Mouse (Mus musculus) CH12.LX (cell line): Measurements from ENCODE around the gene L3mbtl1. TPM values are rescaled to one million over a fixed set of nuclear protein-coding genes. Genes with fewer than 3 reads are reported as not detected.

Source experiments
- DNase-seq: peaks from one replicate; pipeline ENCODE4 v3.0.0-alpha.2; 2013; ENCODE audit errors: extremely low read depth
- H3K27ac ChIP-seq: 2 replicates; pipeline ENCODE4 v1.5.1; 2012; ENCODE audit warnings: low read depth, mild to moderate bottlenecking, control low read depth, moderate library complexity; ENCODE audit not compliant: insufficient read depth
- H3K27me3 ChIP-seq: replicated peaks from 2 replicates; pipeline ENCODE3; 2012; ENCODE audit warnings: inconsistent platforms
- H3K36me3 ChIP-seq, 2 experiments: replicated peaks in 1 of 2; 2 replicates each; pipeline versions ENCODE3 to v1.6.1; 2012; ENCODE audit warnings: inconsistent platforms in 1 of 2, low read length in 1 of 2, mild to moderate bottlenecking in 1 of 2, mixed read lengths in 1 of 2, moderate library complexity in 1 of 2; ENCODE audit not compliant: control insufficient read depth in 1 of 2, insufficient read depth in 1 of 2
- H3K4me1 ChIP-seq, 2 experiments: 2 replicates each; pipeline ENCODE4 v1.6.1; 2012; ENCODE audit warnings: inconsistent platforms in 1 of 2, moderate library complexity in 1 of 2; ENCODE audit not compliant: insufficient read depth in 2 of 2, control insufficient read depth in 1 of 2
- H3K4me2 ChIP-seq: 2 replicates; pipeline ENCODE4 v1.6.1; 2012; ENCODE audit warnings: low read depth, mild to moderate bottlenecking, control low read depth; ENCODE audit not compliant: poor library complexity, insufficient read depth, severe bottlenecking
- H3K4me3 ChIP-seq, 3 experiments: fragments of 150-350 bp in 1 of 3; sonication (generic) in 1 of 3; replicated peaks in 1 of 3; 2 replicates each; pipeline versions ENCODE3 to v1.5.1; 2011 to 2012; ENCODE audit warnings: low read depth in 2 of 3, low read length in 2 of 3, mild to moderate bottlenecking in 2 of 3, moderate library complexity in 2 of 3, control low read depth in 1 of 3, improper control_type of control experiment in 1 of 3, inconsistent platforms in 1 of 3, mixed read lengths in 1 of 3; ENCODE audit not compliant: poor library complexity in 1 of 3
- H3K79me2 ChIP-seq: replicated peaks from 2 replicates; pipeline ENCODE4 v1.6.1; 2012; ENCODE audit warnings: mild to moderate bottlenecking, moderate library complexity; ENCODE audit not compliant: control insufficient read depth, poor library complexity, insufficient read depth, severe bottlenecking; ENCODE audit errors: extremely low read depth
- H3K9ac ChIP-seq: 2 replicates; pipeline ENCODE4 v1.6.1; 2012; ENCODE audit warnings: low read depth, mild to moderate bottlenecking, control low read depth, moderate library complexity; ENCODE audit not compliant: insufficient read depth
- H3K9me3 ChIP-seq: replicated peaks from 2 replicates; pipeline ENCODE3; 2012; ENCODE audit warnings: low read length, inconsistent platforms, mixed read lengths
- BHLHE40 ChIP-seq: IDR thresholded peaks from 2 replicates; pipeline ENCODE4 v1.6.1; 2011; ENCODE audit warnings: mild to moderate bottlenecking, low read depth, low read length, improper control_type of control experiment
- CHD1 ChIP-seq: IDR thresholded peaks from 2 replicates; pipeline ENCODE4 v1.6.1; 2012; ENCODE audit warnings: low read depth, low read length, improper control_type of control experiment, inconsistent platforms
- CTCF ChIP-seq, 2 experiments: IDR thresholded peaks in 1 of 2; conservative IDR thresholded peaks in 1 of 2; 2 replicates each; pipeline ENCODE4 v1.5.1; 2011 to 2012; ENCODE audit warnings: low read depth in 2 of 2, low read length in 2 of 2, improper control_type of control experiment in 1 of 2, inconsistent platforms in 1 of 2, mild to moderate bottlenecking in 1 of 2, moderate library complexity in 1 of 2
- E2F4 ChIP-seq: IDR thresholded peaks from 2 replicates; pipeline ENCODE4 v1.6.1; 2011; ENCODE audit warnings: low read depth, low read length, improper control_type of control experiment; ENCODE audit not compliant: insufficient replicate concordance
- EP300 ChIP-seq: IDR thresholded peaks from 2 replicates; pipeline ENCODE4 v1.6.1; 2011; ENCODE audit warnings: low read length, improper control_type of control experiment
- HCFC1 ChIP-seq: IDR thresholded peaks from 2 replicates; pipeline ENCODE4 v1.6.1; 2012; ENCODE audit warnings: low read depth, mild to moderate bottlenecking, inconsistent platforms, low read length, improper control_type of control experiment
- IRF4 ChIP-seq: IDR thresholded peaks from 2 replicates; pipeline ENCODE4 v1.6.1; 2014; ENCODE audit warnings: low read depth, mild to moderate bottlenecking, inconsistent platforms, low read length, improper control_type of control experiment
- JUND ChIP-seq: conservative IDR thresholded peaks from 2 replicates; pipeline ENCODE4 v1.6.1; 2011; ENCODE audit warnings: low read depth, low read length, improper control_type of control experiment
- KAT2A ChIP-seq: IDR thresholded peaks from 2 replicates; pipeline ENCODE4 v1.6.1; 2012; ENCODE audit warnings: low read length, improper control_type of control experiment, inconsistent platforms; ENCODE audit not compliant: insufficient replicate concordance
- MAX ChIP-seq: IDR thresholded peaks from 2 replicates; pipeline ENCODE4 v1.6.1; 2011; ENCODE audit warnings: low read length, improper control_type of control experiment
- MYC ChIP-seq: IDR thresholded peaks from 2 replicates; pipeline ENCODE4 v1.6.1; 2011; ENCODE audit warnings: low read depth, mild to moderate bottlenecking, improper control_type of control experiment, low read length
- NRF1 ChIP-seq: IDR thresholded peaks from 2 replicates; pipeline ENCODE4 v1.6.1; 2014; ENCODE audit warnings: low read depth, mild to moderate bottlenecking, inconsistent platforms, low read length, improper control_type of control experiment, moderate library complexity
- PAX5 ChIP-seq: IDR thresholded peaks from 2 replicates; pipeline ENCODE4 v1.6.1; 2012; ENCODE audit warnings: low read length, inconsistent platforms, mixed read lengths
- POLR2A ChIP-seq: IDR thresholded peaks from 2 replicates; pipeline ENCODE4 v1.6.1; 2011; ENCODE audit warnings: low read depth, mild to moderate bottlenecking, improper control_type of control experiment, low read length
- SIN3A ChIP-seq: IDR thresholded peaks from 2 replicates; pipeline ENCODE4 v1.6.1; 2012; ENCODE audit warnings: low read length, improper control_type of control experiment, inconsistent platforms
- TCF12 ChIP-seq: IDR thresholded peaks from 2 replicates; pipeline ENCODE4 v1.6.1; 2014; ENCODE audit warnings: low read depth, mild to moderate bottlenecking, inconsistent platforms, low read length, improper control_type of control experiment
- USF2 ChIP-seq: conservative IDR thresholded peaks from 2 replicates; pipeline ENCODE4 v1.6.1; 2011; ENCODE audit warnings: low read depth, low read length, improper control_type of control experiment
- ZC3H11A ChIP-seq: IDR thresholded peaks from 2 replicates; pipeline ENCODE4 v1.6.1; 2012; ENCODE audit warnings: low read depth, mild to moderate bottlenecking, inconsistent platforms, low read length, improper control_type of control experiment
- ZMIZ1 ChIP-seq: IDR thresholded peaks from 2 replicates; pipeline ENCODE4 v1.6.1; 2012; ENCODE audit warnings: low read depth, mild to moderate bottlenecking, inconsistent platforms, low read length, improper control_type of control experiment
- dilution Hi-C: fragments of 300-500 bp; cut with MboI; formaldehyde crosslinking; loops from 2 replicates; pipeline ENCODE4 v1.14.3; 2020; ENCODE audit warnings: low sequenced_read_pairs; ENCODE audit not compliant: extremely low pct_unique_long_range_greater_than_20kb, extremely low pct_ligation_motif_present
- in situ Hi-C: fragments of 300-500 bp; cut with MboI; formaldehyde crosslinking; loops from 3 replicates; pipeline ENCODE4 v1.14.3; 2019; ENCODE audit warnings: low sequenced_read_pairs, low pct_ligation_motif_present, low pct_unique_long_range_greater_than_20kb, mixed read lengths
- polyA plus RNA-seq: library from polyadenylated mRNA; unstranded; fragments of >175 nt; gene quantifications from 2 replicates; pipeline ENCODE4 v1.2.1, GENCODE M21; 2012; ENCODE audit warnings: low read depth; ENCODE audit not compliant: insufficient read length
- total RNA-seq, 2 experiments: library from RNA; depleted of rRNA; stranded (reverse); fragments of 300-350 nt in 1 of 2; fragments of >200 nt in 1 of 2; gene quantifications; 2 replicates each; pipeline ENCODE4 v1.2.3; 2012 to 2014

Gene L3mbtl1
- total and polyA plus RNA-seq, 3 experiments: 0.09 TPM; not detected in 2

DNA sequence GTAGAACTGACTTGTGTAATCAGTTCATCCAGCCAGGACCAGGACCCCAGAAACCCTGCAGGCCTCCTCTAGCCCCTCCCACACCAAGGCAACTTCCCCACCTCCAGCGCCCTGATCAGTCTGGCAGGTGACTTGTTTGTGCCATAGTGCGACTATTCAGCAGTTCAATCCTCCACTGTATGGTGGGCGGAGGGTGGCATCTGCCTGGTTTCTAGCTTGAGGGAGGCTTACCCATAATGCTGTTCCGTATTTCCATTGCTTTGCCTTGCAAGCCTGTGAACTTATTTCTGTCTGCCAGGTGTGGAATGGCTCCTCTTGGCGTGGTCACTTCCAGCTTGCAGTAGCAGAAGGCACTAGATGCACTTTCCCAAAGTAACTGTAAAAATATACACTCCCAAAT, 20.4 kb upstream of the L3mbtl1 start:
- peaks cover 0 to 3% of the 10 kb centered on the region in 2 experiments; a peak in 1 of 4 replicates for H3K4me1 ChIP-seq
- no peak overlapping the region for H3K27ac ChIP-seq
- H3K9ac ChIP-seq: no peak overlapping the region
- no peaks in the 10 kb centered on the region for H3K36me3 ChIP-seq
- H3K4me2 ChIP-seq: no peak overlapping the region
- peaks cover 47% of the 10 kb centered on the region for H3K27me3 ChIP-seq
- peaks cover 3% of the 10 kb centered on the region for H3K9me3 ChIP-seq
- no peak for DNase-seq
- TF ChIP-seq SIN3A: no peak
- TF ChIP-seq POLR2A: no peak
- TF ChIP-seq ZC3H11A: no peak
- no peak for TF ChIP-seq JUND
- no peak for TF ChIP-seq USF2
- TF ChIP-seq MYC: no peak
- no peak for TF ChIP-seq NRF1
- TF ChIP-seq TCF12: no peak
- TF ChIP-seq MAX: no peak
- no peak for TF ChIP-seq CTCF (conservative IDR thresholded peaks at IDR 0.05 in 1 of 2, IDR thresholded peaks at IDR 0.05 in 1 of 2; ENCODE audit: low read depth in 2 of 2, low read length in 2 of 2)
- TF ChIP-seq ZMIZ1: no peak
- TF ChIP-seq E2F4: no peak
- no peak for TF ChIP-seq BHLHE40
- TF ChIP-seq HCFC1: no peak
- TF ChIP-seq KAT2A: no peak
- no peak for TF ChIP-seq PAX5
- TF ChIP-seq IRF4: no peak
- no peak for TF ChIP-seq CHD1
- TF ChIP-seq EP300: no peak
- dilution Hi-C loops: no loop called here
- in situ Hi-C loops: loop anchor here (10.0 kb wide), 1 partner anchor 412 kb away; no protein-coding TSS in a partner anchor
- no peak overlapping the region for H3K4me3 ChIP-seq
- H3K79me2 ChIP-seq: no peaks in the 10 kb centered on the region

DNA sequence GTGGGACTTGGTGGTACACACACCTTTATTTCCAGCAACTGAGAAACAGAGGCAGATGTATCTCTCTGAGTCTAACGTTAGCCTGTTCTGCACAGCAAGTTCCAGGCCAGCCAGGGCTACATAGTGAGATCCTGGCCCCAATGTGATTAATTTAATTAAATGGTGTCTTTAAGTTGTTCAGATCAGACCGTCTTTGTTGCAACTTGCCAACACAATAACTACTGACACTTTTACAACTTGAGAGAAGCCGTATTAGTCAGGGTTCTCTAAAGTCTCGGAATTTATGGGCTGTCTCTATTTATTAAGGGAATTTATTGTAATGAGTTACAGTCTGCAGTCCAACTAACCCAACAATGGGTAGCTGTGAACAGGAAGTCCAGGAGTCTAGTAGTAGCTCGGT, 19.1 kb upstream of the L3mbtl1 start:
- Histone ChIP-seq H3K4me3 (no peak overlapping the region), H3K79me2 (no peaks in the 10 kb centered on the region), H3K36me3 (no peaks in the 10 kb centered on the region), H3K9ac (no peak overlapping the region), H3K4me2 (no peak overlapping the region), H3K27ac (no peak overlapping the region), H3K9me3 (no peaks in the 10 kb centered on the region)
- dilution Hi-C loops: no loop called here
- no peak for TF ChIP-seq HCFC1
- TF ChIP-seq, all 38 proteins: peak for 0
- Histone ChIP-seq H3K4me1 (peaks cover 0 to 3% of the 10 kb centered on the region in 2 experiments; a peak in 1 of 4 replicates), H3K27me3 (peaks cover 39% of the 10 kb centered on the region)
- DNase-seq: no peak
- in situ Hi-C loops: loop anchor here (10.0 kb wide), 1 partner anchor 411 kb away; no protein-coding TSS in a partner anchor
